10 mouse cellular contexts compared by ENCODE assay signal in the genomic region with DNA sequence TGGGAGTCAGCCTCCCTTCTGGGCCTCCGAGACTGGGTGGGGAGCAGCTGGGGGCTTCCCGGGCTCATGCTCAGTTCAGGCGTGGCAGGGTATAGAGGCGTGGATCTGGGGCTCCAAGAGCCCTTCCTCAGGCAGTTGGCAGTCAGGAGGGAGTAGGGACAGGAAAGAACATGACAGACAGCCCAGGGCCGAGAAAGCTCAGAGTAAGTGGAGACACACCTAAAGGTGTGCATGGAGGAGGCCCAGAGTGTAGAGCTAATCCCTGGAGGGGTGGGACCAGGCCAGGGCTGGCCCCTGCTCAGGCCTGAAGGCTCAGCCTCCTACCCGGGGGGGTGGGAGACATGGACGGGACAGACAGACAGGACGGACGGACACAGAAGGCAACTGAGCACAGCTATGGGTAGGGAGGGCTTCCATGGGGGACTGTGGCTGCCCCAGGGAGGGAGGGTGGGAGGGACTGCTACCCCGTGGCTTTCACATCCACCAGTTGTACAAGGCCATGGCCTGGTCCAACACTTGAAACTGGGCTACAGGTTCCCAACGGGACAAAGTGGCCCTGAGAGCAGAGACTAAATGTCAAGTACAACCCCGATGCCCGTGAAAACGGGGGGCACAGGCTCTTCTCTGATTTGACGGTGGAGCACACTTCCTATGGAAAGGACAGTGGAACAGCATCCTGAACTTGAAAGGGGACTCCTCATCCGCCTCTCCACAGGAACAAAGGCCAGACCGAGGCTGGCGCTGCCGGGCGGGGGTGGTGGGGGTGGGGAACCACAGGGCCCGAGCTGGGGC. TPM values are rescaled to one million over a fixed set of nuclear protein-coding genes. Genes with fewer than 3 reads are reported as not detected.
DNase-seq lines count a peak whose midpoint lies in the region; ATAC-seq and TF ChIP-seq lines count a peak whose summit lies in the region.
"Had no signal": no experiment of that assay in that cellular context is flagged by ENCODE, and none has a peak within 500 bp of the region (broad histone marks: within the 10 kb centered on the region; RNA-seq: fewer than 3 reads in every experiment).

No protein-coding gene starts in this region.

- H3K4me2 ChIP-seq in neural tube, embryonic 11.5 days (ENCODE audit: low read depth): no peak overlapping the region
- peak overlapping the region; percentile 36 for H3K4me2 ChIP-seq in limb, embryonic 14.5 days (replicated peaks; ENCODE audit: low read depth, low read length, severe bottlenecking)
- H3K4me2 ChIP-seq in stomach, postnatal 0 days (replicated peaks; ENCODE audit: low read depth): peak overlapping the region; percentile 42

- TF ChIP-seq POLR2A in limb, embryonic 14.5 days (IDR thresholded peaks at IDR 0.05; ENCODE audit: borderline replicate concordance, extremely low read depth, insufficient read depth, insufficient read length): no peak

- ATAC-seq in neural tube, embryonic 11.5 days (ENCODE audit: insufficient read depth, low FRiP score, low TSS enrichment): no peak
- no peak for ATAC-seq in limb, embryonic 14.5 days (ENCODE audit: low FRiP score, low read depth)
- ATAC-seq in stomach, postnatal 0 days (ENCODE audit: low FRiP score, low TSS enrichment): 0 out of 2 replicates have a peak, but pooled peaks have one; percentile 21

- no peak overlapping the region for H3K9ac ChIP-seq in neural tube, embryonic 11.5 days (ENCODE audit: low read length)
- peak overlapping the region; percentile 6; the same call in 1 of the 2 replicates for H3K9ac ChIP-seq in limb, embryonic 14.5 days (ENCODE audit: low read depth, low read length, severe bottlenecking)
- no peak overlapping the region; the same call in 1 of the 2 replicates for H3K9ac ChIP-seq in stomach, postnatal 0 days (ENCODE audit: low read length)

- 72% methylated on average over 21 of the region's 21 CpGs for WGBS in heart, embryonic 10.5 days
- WGBS in neural tube, embryonic 11.5 days: 72% methylated on average over 21 of the region's 21 CpGs
- 63% methylated on average over 21 of the region's 21 CpGs for WGBS in limb, embryonic 14.5 days
- WGBS in stomach, postnatal 0 days: 49% methylated on average over 21 of the region's 21 CpGs

- no peak for TF ChIP-seq EP300 in stomach, postnatal 0 days (optimal IDR thresholded peaks at IDR 0.05)

- intact Hi-C loops in heart, postnatal 10 days (cut with DNase I): no loop called here

- H3K36me3 ChIP-seq in heart, embryonic 10.5 days: 0 out of 2 replicates have a peak, but pooled peaks cover 3% of the 10 kb centered on the region
- H3K36me3 ChIP-seq in neural tube, embryonic 11.5 days (ENCODE audit: control insufficient read depth, insufficient read depth, low read length): no peaks in the 10 kb centered on the region
- no peaks in the 10 kb centered on the region for H3K36me3 ChIP-seq in limb, embryonic 14.5 days (ENCODE audit: control insufficient read depth, insufficient read depth, low read length)
- no peaks in the 10 kb centered on the region for H3K36me3 ChIP-seq in stomach, postnatal 0 days (ENCODE audit: control insufficient read depth, insufficient read depth, low read length)

- peak overlapping the region; percentile 73 for H3K27ac ChIP-seq in heart, embryonic 10.5 days
- peak overlapping the region; percentile 69 for H3K27ac ChIP-seq in neural tube, embryonic 11.5 days (ENCODE audit: low read depth, low read length)
- H3K27ac ChIP-seq in limb, embryonic 14.5 days (replicated peaks; ENCODE audit: low read depth, low read length): peak overlapping the region; percentile 79
- H3K27ac ChIP-seq in stomach, postnatal 0 days (replicated peaks): peak overlapping the region; percentile 77

- no peak for DNase-seq in heart, embryonic 10.5 days (ENCODE audit: low spot score)
- DNase-seq in heart, postnatal 10 days: no peak
- no peak for DNase-seq in neural tube, embryonic 11.5 days (ENCODE audit: low spot score)
- DNase-seq in neural tube, embryonic 10.5 days (ENCODE audit: extremely low spot score, low spot score): no peak
- DNase-seq in limb, embryonic 14.5 days (ENCODE audit: low spot score): no peak
- no peak for DNase-seq in stomach, postnatal 0 days (ENCODE audit: low spot score)
- DNase-seq in adrenal gland, adult 8-10 months: no peak
- DNase-seq in kidney, postnatal 36 days: no peak
- DNase-seq: thymus, adult 2 months had no signal

- H3K27me3 ChIP-seq in heart, embryonic 10.5 days (ENCODE audit: insufficient read depth, poor library complexity, severe bottlenecking): no peaks in the 10 kb centered on the region
- no peaks in the 10 kb centered on the region for H3K27me3 ChIP-seq in neural tube, embryonic 11.5 days (ENCODE audit: control insufficient read depth, insufficient read depth, low read length)
- H3K27me3 ChIP-seq in limb, embryonic 14.5 days (ENCODE audit: control insufficient read depth, insufficient read depth, low read length): no peaks in the 10 kb centered on the region
- H3K27me3 ChIP-seq in stomach, postnatal 0 days (ENCODE audit: control insufficient read depth, insufficient read depth, low read length): no peaks in the 10 kb centered on the region

- peaks cover 89% of the 10 kb centered on the region for H3K4me1 ChIP-seq in heart, embryonic 10.5 days
- peaks cover 51% of the 10 kb centered on the region for H3K4me1 ChIP-seq in neural tube, embryonic 11.5 days (ENCODE audit: control insufficient read depth, insufficient read depth, low read length)
- peaks cover 62% of the 10 kb centered on the region for H3K4me1 ChIP-seq in limb, embryonic 14.5 days (ENCODE audit: control insufficient read depth, insufficient read depth, low read length)
- H3K4me1 ChIP-seq in stomach, postnatal 0 days (replicated peaks; ENCODE audit: control insufficient read depth, insufficient read depth): peaks cover 10% of the 10 kb centered on the region

- H3K9me3 ChIP-seq in heart, embryonic 10.5 days: no peaks in the 10 kb centered on the region
- H3K9me3 ChIP-seq in neural tube, embryonic 11.5 days (ENCODE audit: control insufficient read depth, low read length): no peaks in the 10 kb centered on the region
- H3K9me3 ChIP-seq in limb, embryonic 14.5 days (ENCODE audit: control insufficient read depth, low read length): no peaks in the 10 kb centered on the region
- H3K9me3 ChIP-seq in stomach, postnatal 0 days (ENCODE audit: control insufficient read depth, low read length): no peaks in the 10 kb centered on the region
- H3K9me3 ChIP-seq: megakaryocyte, embryonic 14.5 days had no signal

- TF ChIP-seq CTCF in stomach, postnatal 0 days (IDR thresholded peaks at IDR 0.05; ENCODE audit: low read depth): no peak

- H3K4me3 ChIP-seq in heart, embryonic 10.5 days: no peak overlapping the region
- no peak overlapping the region for H3K4me3 ChIP-seq in neural tube, embryonic 11.5 days (ENCODE audit: low read depth, low read length)
- H3K4me3 ChIP-seq in limb, embryonic 14.5 days (replicated peaks; ENCODE audit: low read length): no peak overlapping the region
- no peak overlapping the region for H3K4me3 ChIP-seq in stomach, postnatal 0 days (ENCODE audit: low read depth, low read length)
- H3K4me3 ChIP-seq: megakaryocyte, embryonic 14.5 days had no signal

RNA-seq across cellular contexts. Expression of gene Ccnk, which starts 40.6 kb away (rescaled TPM):
- polyA plus RNA-seq in heart, embryonic 10.5 days (2016; fragmentation: Nextera tagmentation; extraction: Ambion mirVana): 2.0 and 3.6 TPM in 2 replicates
- total RNA-seq in heart, postnatal 10 days (2021): 10 to 100 TPM; 29.0 to 30.6 TPM
- polyA plus RNA-seq in neural tube, embryonic 11.5 days (2014; fragmentation: Nextera tagmentation; extraction: Ambion mirVana): 6.0 and 6.9 TPM in 2 replicates
- 37.7 and 46.2 TPM in 2 replicates for polyA plus RNA-seq in limb, embryonic 14.5 days (2012; rRNA removed)
- 5.5 and 6.0 TPM in 2 replicates for polyA plus RNA-seq in limb, embryonic 14.5 days (2014; fragmentation: Nextera tagmentation; extraction: Ambion mirVana)
- 1.6 TPM in 2 replicates for polyA plus RNA-seq in stomach, postnatal 0 days (2015; fragmentation: Nextera tagmentation; extraction: Ambion mirVana)
- total RNA-seq in adrenal gland, adult 8-10 months (2022): 10 to 100 TPM; 26.2 to 35.0 (median 29.2) TPM

RNA-seq across cellular contexts. Expression of gene Setd3, which starts 40.9 kb away (rescaled TPM):
- polyA plus RNA-seq in heart, embryonic 10.5 days (2016; fragmentation: Nextera tagmentation; extraction: Ambion mirVana): 72.6 TPM in 2 replicates
- total RNA-seq in heart, postnatal 10 days (2021): 10 to 100 TPM; 77.6 to 79.3 TPM
- 86.5 and 91.6 TPM in 2 replicates for polyA plus RNA-seq in neural tube, embryonic 11.5 days (2014; fragmentation: Nextera tagmentation; extraction: Ambion mirVana)
- 55.1 and 62.5 TPM in 2 replicates for polyA plus RNA-seq in limb, embryonic 14.5 days (2012; rRNA removed)
- polyA plus RNA-seq in limb, embryonic 14.5 days (2014; fragmentation: Nextera tagmentation; extraction: Ambion mirVana): 75.4 and 76.1 TPM in 2 replicates
- 54.5 and 56.2 TPM in 2 replicates for polyA plus RNA-seq in stomach, postnatal 0 days (2015; fragmentation: Nextera tagmentation; extraction: Ambion mirVana)
- total RNA-seq in adrenal gland, adult 8-10 months (2022): 100 to 1,000 TPM; 119 to 134 (median 127) TPM

RNA-seq across cellular contexts. Expression of gene Ccdc85c, which starts 55.2 kb away (rescaled TPM):
- polyA plus RNA-seq in heart, embryonic 10.5 days (2016; fragmentation: Nextera tagmentation; extraction: Ambion mirVana): 5.7 and 6.7 TPM in 2 replicates
- total RNA-seq in heart, postnatal 10 days (2021): 10 to 100 TPM; 32.8 to 34.4 TPM
- 18.9 and 20.3 TPM in 2 replicates for polyA plus RNA-seq in neural tube, embryonic 11.5 days (2014; fragmentation: Nextera tagmentation; extraction: Ambion mirVana)
- 9.9 and 13.1 TPM in 2 replicates for polyA plus RNA-seq in limb, embryonic 14.5 days (2012; rRNA removed)
- 6.1 and 6.4 TPM in 2 replicates for polyA plus RNA-seq in limb, embryonic 14.5 days (2014; fragmentation: Nextera tagmentation; extraction: Ambion mirVana)
- 6.7 and 7.0 TPM in 2 replicates for polyA plus RNA-seq in stomach, postnatal 0 days (2015; fragmentation: Nextera tagmentation; extraction: Ambion mirVana)
- total RNA-seq in adrenal gland, adult 8-10 months (2022): 10 to 100 TPM; 24.6 to 36.3 (median 29.0) TPM
